Mouse (Mus musculus): ENCODE data around the gene Lysmd1.

- TF ChIP-seq POLR2A (IDR thresholded peaks at IDR 0.05; ENCODE audit: low read depth, low read length), result no peak
- TF ChIP-seq CTCF (IDR thresholded peaks at IDR 0.05; ENCODE audit: extremely low read depth, insufficient read depth, insufficient read length, insufficient replicate concordance), result no peak
Observed at GRCm38 (mm10) chr3:95117751-95118150, 16.1 kb upstream of the Lysmd1 start.
